Comparison of ENCODE assay signal across 11 mouse cellular contexts in genomic region chr11:47304702-47305450, GRCm38 (mm10).
DNase-seq lines count a peak whose midpoint lies in the region; ATAC-seq and TF ChIP-seq lines count a peak whose summit lies in the region.
"Had no signal": no experiment of that assay in that cellular context is flagged by ENCODE, and none has a peak within 500 bp of the region (broad histone marks: within the 10 kb centered on the region; RNA-seq: fewer than 3 reads in every experiment).

No protein-coding gene starts in this region.

- no peak overlapping the region for H3ac ChIP-seq in myocyte (ENCODE audit: control insufficient read depth, insufficient read length)

- DNase-seq in layer of hippocampus, adult 11-12 months (ENCODE audit: low spot score): peak; percentile 25
- no peak for DNase-seq in layer of hippocampus, postnatal 25 days (ENCODE audit: extremely low spot score in 1 of 2, low spot score in 1 of 2)
- DNase-seq in fibroblast of lung, adult 2 months (ENCODE audit: low read depth): peak; percentile 86
- peak; percentile 51 for DNase-seq in kidney, postnatal 14 days
- no peak for DNase-seq in ovary, postnatal 36 days (ENCODE audit: low spot score)
- DNase-seq: thymus, adult 2 months had no signal

- no peak overlapping the region for H3K4me3 ChIP-seq in myocyte
- no peak overlapping the region for H3K4me3 ChIP-seq in midbrain, embryonic 15.5 days
- H3K4me3 ChIP-seq: embryonic facial prominence, embryonic 12.5 days; intestine, embryonic 15.5 days had no signal

- H3K36me3 ChIP-seq in myocyte (ENCODE audit: control insufficient read depth, insufficient read depth): no peaks in the 10 kb centered on the region
- H3K36me3 ChIP-seq in midbrain, embryonic 15.5 days (replicated peaks): no peaks in the 10 kb centered on the region
- H3K36me3 ChIP-seq: embryonic facial prominence, embryonic 12.5 days; intestine, embryonic 15.5 days had no signal

- H3K4me1 ChIP-seq in midbrain, embryonic 15.5 days: no peaks in the 10 kb centered on the region
- H3K4me1 ChIP-seq: embryonic facial prominence, embryonic 12.5 days; intestine, embryonic 15.5 days had no signal

- H3K27ac ChIP-seq in midbrain, embryonic 15.5 days: no peak overlapping the region
- H3K27ac ChIP-seq: embryonic facial prominence, embryonic 12.5 days; intestine, embryonic 15.5 days had no signal

- ATAC-seq in activated CD4-positive, CD25-positive, alpha-beta regulatory T cell, adult 4 months: no peak
- no peak for ATAC-seq in midbrain, embryonic 15.5 days (replicated peaks)
- ATAC-seq: intestine, embryonic 15.5 days had no signal

- 85% methylated on average over 12 of the region's 12 CpGs for WGBS in midbrain, embryonic 15.5 days

- TF ChIP-seq POLR2A in myocyte (IDR thresholded peaks at IDR 0.05; ENCODE audit: insufficient read length, low read depth): no peak

- no peak overlapping the region for H3K9ac ChIP-seq in midbrain, embryonic 15.5 days
- H3K9ac ChIP-seq: embryonic facial prominence, embryonic 12.5 days; intestine, embryonic 15.5 days had no signal

- H3K4me2 ChIP-seq in myocyte (ENCODE audit: low read depth): peak overlapping the region; percentile 75
- no peak overlapping the region for H3K4me2 ChIP-seq in midbrain, embryonic 15.5 days
- H3K4me2 ChIP-seq: embryonic facial prominence, embryonic 12.5 days; intestine, embryonic 15.5 days had no signal

- H3K79me2 ChIP-seq in myocyte (ENCODE audit: control insufficient read depth, insufficient read depth): no peaks in the 10 kb centered on the region

- H3K27me3 ChIP-seq in myocyte (ENCODE audit: control insufficient read depth, insufficient read depth, insufficient read length): no peaks in the 10 kb centered on the region
- no peaks in the 10 kb centered on the region for H3K27me3 ChIP-seq in midbrain, embryonic 15.5 days (replicated peaks)
- H3K27me3 ChIP-seq: embryonic facial prominence, embryonic 12.5 days; intestine, embryonic 15.5 days had no signal

- no peaks in the 10 kb centered on the region for H3K9me3 ChIP-seq in midbrain, embryonic 15.5 days
- H3K9me3 ChIP-seq: embryonic facial prominence, embryonic 12.5 days; intestine, embryonic 15.5 days had no signal

TF ChIP-seq in myocyte, 11 proteins besides CTCF, POLR2A, EP300 and RAD21:
- TF ChIP-seq TCF3 (IDR thresholded peaks at IDR 0.05; ENCODE audit: insufficient read length, low read depth) (no peak), CEBPB (IDR thresholded peaks at IDR 0.05; ENCODE audit: insufficient read depth, poor library complexity, severe bottlenecking) (peak; percentile 39; the same call in 1 of the 2 replicates), USF1 (IDR thresholded peaks at IDR 0.05; ENCODE audit: low read depth) (no peak), TCF12 (IDR thresholded peaks at IDR 0.05; ENCODE audit: insufficient read depth, poor library complexity, severe bottlenecking) (no peak), MYOD1 (IDR thresholded peaks at IDR 0.05; ENCODE audit: control insufficient read depth in 1 of 3, insufficient read length in 2 of 3, low read depth in 2 of 3) (no peak)
TF ChIP-seq in myocyte: peak in this region for 1.

Comparison
In these comparisons a context has a peak if more than half of its experiments do, and no peak if none do; other contexts are left out.
1. DNase-seq: peak in layer of hippocampus, adult 11-12 months (single experiment), fibroblast of lung, adult 2 months (single experiment) and kidney, postnatal 14 days (single experiment); none in layer of hippocampus, postnatal 25 days (0 of 2) and ovary, postnatal 36 days (single experiment).